Mouse (Mus musculus): ENCODE results near the gene Kalrn. TPM values are rescaled to one million over a fixed set of nuclear protein-coding genes. Genes with fewer than 3 reads are reported as not detected.

Kalrn gene
- polyA plus RNA-seq, 2 experiments = 8.8 to 11.7 TPM

GRCm38 (mm10) chr16:34471441-34471840 lies 101.9 kb downstream of the Kalrn start:
- H3K4me1 ChIP-seq (ENCODE audit: control insufficient read depth, insufficient read depth, low read length) = peaks cover 26% of the 10 kb centered on the region
- H3K9me3 ChIP-seq (ENCODE audit: control insufficient read depth, low read length) = no peaks in the 10 kb centered on the region
- 81% methylated on average over 4 of the region's 4 CpGs for WGBS
- H3K27ac ChIP-seq (replicated peaks; ENCODE audit: low read depth, low read length) = no peak overlapping the region
- no peak overlapping the region for H3K9ac ChIP-seq (ENCODE audit: low read depth, low read length, severe bottlenecking)
- H3K4me3 ChIP-seq (replicated peaks; ENCODE audit: low read length) = no peak overlapping the region
- DNase-seq (ENCODE audit: low spot score) (no peak), ATAC-seq (ENCODE audit: low FRiP score, low read depth) (no peak)
- no peaks in the 10 kb centered on the region for H3K36me3 ChIP-seq (ENCODE audit: control insufficient read depth, insufficient read depth, low read length)
- TF ChIP-seq POLR2A (IDR thresholded peaks at IDR 0.05; ENCODE audit: borderline replicate concordance, extremely low read depth, insufficient read depth, insufficient read length) = no peak
- H3K27me3 ChIP-seq (ENCODE audit: control insufficient read depth, insufficient read depth, low read length) = no peaks in the 10 kb centered on the region
- no peak overlapping the region for H3K4me2 ChIP-seq (replicated peaks; ENCODE audit: low read depth, low read length, severe bottlenecking)

- H3K27ac ChIP-seq (replicated peaks; ENCODE audit: low read depth, low read length) = no peak overlapping the region
- no peaks in the 10 kb centered on the region for H3K36me3 ChIP-seq (ENCODE audit: control insufficient read depth, insufficient read depth, low read length)
- H3K9me3 ChIP-seq (ENCODE audit: control insufficient read depth, low read length) = no peaks in the 10 kb centered on the region
- no peak overlapping the region for H3K4me3 ChIP-seq (replicated peaks; ENCODE audit: low read length)
- DNase-seq (ENCODE audit: low spot score) = no peak
- H3K27me3 ChIP-seq (ENCODE audit: control insufficient read depth, insufficient read depth, low read length) = no peaks in the 10 kb centered on the region
- no peak for ATAC-seq (ENCODE audit: low FRiP score, low read depth)
- H3K9ac ChIP-seq (ENCODE audit: low read depth, low read length, severe bottlenecking) = no peak overlapping the region
- no peak overlapping the region for H3K4me2 ChIP-seq (replicated peaks; ENCODE audit: low read depth, low read length, severe bottlenecking)
- WGBS = 68% methylated on average over 5 of the region's 5 CpGs
- H3K4me1 ChIP-seq (ENCODE audit: control insufficient read depth, insufficient read depth, low read length) = peaks cover 26% of the 10 kb centered on the region
- TF ChIP-seq POLR2A (IDR thresholded peaks at IDR 0.05; ENCODE audit: borderline replicate concordance, extremely low read depth, insufficient read depth, insufficient read length) = no peak
Measured at GRCm38 (mm10) chr16:34470343-34470742, 103.0 kb downstream of the Kalrn start.

- DNase-seq (ENCODE audit: low spot score) = peak; percentile 74
- no peak for TF ChIP-seq POLR2A (IDR thresholded peaks at IDR 0.05; ENCODE audit: borderline replicate concordance, extremely low read depth, insufficient read depth, insufficient read length)
- Histone ChIP-seq H3K4me3 (replicated peaks; ENCODE audit: low read length) (no peak overlapping the region), H3K27me3 (ENCODE audit: control insufficient read depth, insufficient read depth, low read length) (no peaks in the 10 kb centered on the region), H3K4me1 (ENCODE audit: control insufficient read depth, insufficient read depth, low read length) (peaks cover 26% of the 10 kb centered on the region), H3K36me3 (ENCODE audit: control insufficient read depth, insufficient read depth, low read length) (no peaks in the 10 kb centered on the region), H3K4me2 (replicated peaks; ENCODE audit: low read depth, low read length, severe bottlenecking) (no peak overlapping the region), H3K9me3 (ENCODE audit: control insufficient read depth, low read length) (no peaks in the 10 kb centered on the region), H3K27ac (replicated peaks; ENCODE audit: low read depth, low read length) (no peak overlapping the region), H3K9ac (ENCODE audit: low read depth, low read length, severe bottlenecking) (no peak overlapping the region)
- peak; percentile 34; the same call in 1 of the 2 replicates for ATAC-seq (ENCODE audit: low FRiP score, low read depth)
- 54% methylated on average over 8 of the region's 8 CpGs for WGBS
Measured at GRCm38 (mm10) chr16:34469277-34469868, 104.0 kb downstream of the Kalrn start.

GRCm38 (mm10) chr16:34466649-34467048 lies 106.7 kb downstream of the Kalrn start:
- Histone ChIP-seq H3K9me3 (ENCODE audit: control insufficient read depth, low read length) (no peaks in the 10 kb centered on the region), H3K4me3 (replicated peaks; ENCODE audit: low read length) (no peak overlapping the region), H3K9ac (ENCODE audit: low read depth, low read length, severe bottlenecking) (no peak overlapping the region), H3K36me3 (ENCODE audit: control insufficient read depth, insufficient read depth, low read length) (no peaks in the 10 kb centered on the region), H3K4me2 (replicated peaks; ENCODE audit: low read depth, low read length, severe bottlenecking) (no peak overlapping the region), H3K27me3 (ENCODE audit: control insufficient read depth, insufficient read depth, low read length) (no peaks in the 10 kb centered on the region), H3K27ac (replicated peaks; ENCODE audit: low read depth, low read length) (no peak overlapping the region), H3K4me1 (ENCODE audit: control insufficient read depth, insufficient read depth, low read length) (peaks cover 23% of the 10 kb centered on the region)
- 39% methylated on average over 4 of the region's 4 CpGs for WGBS
- DNase-seq (ENCODE audit: low spot score) (no peak), ATAC-seq (ENCODE audit: low FRiP score, low read depth) (no peak)
- no peak for TF ChIP-seq POLR2A (IDR thresholded peaks at IDR 0.05; ENCODE audit: borderline replicate concordance, extremely low read depth, insufficient read depth, insufficient read length)

GRCm38 (mm10) chr16:34456314-34456713 lies 117.0 kb downstream of the Kalrn start:
- Histone ChIP-seq H3K9ac (ENCODE audit: low read depth, low read length, severe bottlenecking) (no peak overlapping the region), H3K27ac (replicated peaks; ENCODE audit: low read depth, low read length) (no peak overlapping the region), H3K9me3 (ENCODE audit: control insufficient read depth, low read length) (no peaks in the 10 kb centered on the region), H3K4me1 (ENCODE audit: control insufficient read depth, insufficient read depth, low read length) (peaks cover 18% of the 10 kb centered on the region), H3K4me3 (replicated peaks; ENCODE audit: low read length) (no peak overlapping the region), H3K4me2 (replicated peaks; ENCODE audit: low read depth, low read length, severe bottlenecking) (no peak overlapping the region), H3K27me3 (ENCODE audit: control insufficient read depth, insufficient read depth, low read length) (no peaks in the 10 kb centered on the region), H3K36me3 (ENCODE audit: control insufficient read depth, insufficient read depth, low read length) (no peaks in the 10 kb centered on the region)
- DNase-seq (ENCODE audit: low spot score) = peak; percentile 63
- peak; percentile 34; the same call in 1 of the 2 replicates for ATAC-seq (ENCODE audit: low FRiP score, low read depth)
- TF ChIP-seq POLR2A (IDR thresholded peaks at IDR 0.05; ENCODE audit: borderline replicate concordance, extremely low read depth, insufficient read depth, insufficient read length) = no peak
- WGBS = 48% methylated on average over 7 of the region's 7 CpGs

All from limb, embryonic 14.5 days (tissue).